Mouse (Mus musculus) neural tube, embryonic 11.5 days (tissue): ENCODE measurements around the gene Pfas. TPM values are rescaled to one million over a fixed set of nuclear protein-coding genes. Genes with fewer than 3 reads are reported as not detected.

Experiments
- ATAC-seq: fragments of 200-750 bp; cut with Nextera tagmentation; 2 replicates; pipeline ENCODE4 v1.8.0; 2017; ENCODE audit warnings: moderate number of reproducible peaks, mild to moderate bottlenecking, moderate TSS enrichment, moderate library complexity; ENCODE audit not compliant: insufficient read depth, low FRiP score, low TSS enrichment
- DNase-seq: peaks from one replicate; pipeline ENCODE4 v3.0.0-alpha.2; 2015; ENCODE audit warnings: low spot score
- H3K27ac ChIP-seq: fragments of 300-500 bp; sonication (generic); 2 replicates; pipeline ENCODE4 v1.5.1; 2014; ENCODE audit warnings: low read depth, mild to moderate bottlenecking, low read length
- H3K27me3 ChIP-seq: fragments of 300-500 bp; sonication (generic); 2 replicates; pipeline ENCODE4 v1.6.1; 2014; ENCODE audit warnings: mild to moderate bottlenecking, low read length, mixed read lengths; ENCODE audit not compliant: control insufficient read depth, insufficient read depth
- H3K36me3 ChIP-seq: fragments of 300-500 bp; sonication (generic); 2 replicates; pipeline ENCODE4 v1.6.1; 2014; ENCODE audit warnings: mild to moderate bottlenecking, low read length, moderate library complexity, mixed read lengths; ENCODE audit not compliant: control insufficient read depth, insufficient read depth
- H3K4me1 ChIP-seq: fragments of 300-500 bp; sonication (generic); 2 replicates; pipeline ENCODE4 v1.6.1; 2014; ENCODE audit warnings: low read length, mixed read lengths; ENCODE audit not compliant: control insufficient read depth, insufficient read depth
- H3K4me2 ChIP-seq: fragments of 300-500 bp; sonication (generic); 2 replicates; pipeline ENCODE4 v1.6.1; 2014; ENCODE audit warnings: low read depth, mild to moderate bottlenecking, moderate library complexity
- H3K4me3 ChIP-seq: fragments of 300-500 bp; sonication (generic); 2 replicates; pipeline ENCODE4 v1.5.1; 2014; ENCODE audit warnings: low read depth, low read length
- H3K9ac ChIP-seq: fragments of 300-500 bp; sonication (generic); 2 replicates; pipeline ENCODE4 v1.6.1; 2014; ENCODE audit warnings: mild to moderate bottlenecking, low read length
- H3K9me3 ChIP-seq: fragments of 300-500 bp; sonication (generic); 2 replicates; pipeline ENCODE4 v1.6.1; 2016; ENCODE audit warnings: low read length; ENCODE audit not compliant: control insufficient read depth
- WGBS: fragments of 180-500 bp; shearing (Covaris S2); extraction: QIAGEN DNeasy Blood & Tissue Kit; methylation state at CpG from one replicate; pipeline ENCODE4 v1.1.7; 2014; 5-methylcytosine and 5-hydroxymethylcytosine counted together
- polyA plus RNA-seq: library from polyadenylated mRNA; unstranded; fragments of >200 nt; fragmentation: Nextera tagmentation; extraction: Ambion mirVana; gene quantifications from 2 replicates; pipeline ENCODE4 v1.2.1, GENCODE M21; 2014

The Pfas gene
- 30.7 and 34.9 TPM in 2 replicates for polyA plus RNA-seq

DNA sequence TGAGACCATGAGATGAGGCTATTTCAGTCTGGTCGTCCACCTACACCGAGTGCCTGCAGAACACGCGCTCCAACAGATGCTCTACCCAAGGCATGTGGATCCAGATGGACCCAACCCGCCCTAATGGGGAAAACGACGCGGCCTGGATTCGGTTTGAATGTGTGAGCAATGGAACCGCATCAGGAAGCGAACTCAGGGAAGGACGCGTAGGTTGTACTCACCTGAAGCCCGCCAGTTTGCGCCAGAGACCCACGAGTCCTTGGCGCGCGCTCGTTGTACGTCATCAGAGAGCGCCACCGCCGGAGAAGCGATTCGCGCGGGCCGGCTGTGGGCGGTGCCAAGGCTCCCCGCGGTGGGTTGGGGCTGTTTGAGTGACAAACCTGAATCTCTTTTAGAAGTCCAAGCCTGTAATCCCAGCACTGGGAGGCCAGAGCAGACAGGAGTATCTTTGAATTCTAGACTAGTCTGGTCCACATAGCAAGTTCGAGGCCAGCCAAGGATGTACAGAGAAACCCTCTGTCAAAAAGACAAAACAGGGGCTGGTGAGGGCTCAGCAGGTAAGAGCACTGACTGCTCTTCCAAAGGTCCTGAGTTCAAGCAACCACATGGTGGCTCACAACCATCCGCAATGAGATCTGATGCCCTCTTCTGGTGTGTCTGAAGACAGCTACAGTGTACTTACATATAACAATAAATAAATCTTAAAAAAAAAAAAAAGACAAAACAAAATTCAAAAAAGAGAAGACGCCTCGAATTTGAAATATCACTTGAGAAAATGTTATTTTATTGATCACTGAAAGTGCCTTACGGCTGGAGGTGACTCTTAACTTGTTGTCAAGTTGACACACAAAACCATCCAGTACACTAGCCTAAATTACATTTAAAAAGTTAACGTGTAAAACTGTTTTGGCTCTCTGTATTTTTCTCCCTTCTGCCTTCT is at the start of gene Pfas:
Gene Pfas, minus strand, starts transcription at position 279 of the 940 bp plus-strand sequence.
- Histone ChIP-seq H3K4me3 (peak within 1 kb of the TSS; percentile 71), H3K4me2 (peak within 1 kb of the TSS; percentile 47), H3K9me3 (no peaks in the 10 kb centered on the region), H3K36me3 (no peaks in the 10 kb centered on the region), H3K27me3 (no peaks in the 10 kb centered on the region), H3K27ac (no peak within 1 kb of the TSS), H3K9ac (peak within 1 kb of the TSS; percentile 70), H3K4me1 (peaks cover 8% of the 10 kb centered on the region; the same call in 1 of the 2 replicates)
- WGBS: 9% methylated on average over 38 of the region's 38 CpGs
- peak; percentile 95 for DNase-seq
- peak; percentile 68; the same call in 1 of the 2 replicates for ATAC-seq

DNA sequence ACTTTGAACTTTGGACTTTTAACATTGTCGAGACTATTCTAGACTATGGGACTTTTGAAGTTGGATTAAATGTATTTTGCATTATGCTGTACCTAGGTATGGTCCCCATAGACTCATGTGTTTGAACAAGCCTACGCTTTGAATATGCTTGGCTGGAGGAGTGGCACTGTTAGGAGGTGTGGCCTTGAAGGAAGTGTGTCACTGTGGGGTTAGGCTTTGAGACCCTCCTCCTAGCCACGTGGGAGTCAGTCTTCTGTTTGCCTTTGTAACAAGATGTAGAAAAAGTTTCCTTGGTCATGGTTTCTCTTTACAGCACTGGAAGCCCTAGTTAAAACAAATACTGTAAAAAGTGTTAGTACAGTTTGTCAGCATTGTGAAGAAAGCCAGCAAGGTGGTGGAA is 45.6 kb upstream of the Pfas start:
- WGBS: 83% methylated on average over 3 of the region's 3 CpGs
- no peaks in the 10 kb centered on the region for H3K27me3 ChIP-seq
- no peak overlapping the region for H3K4me2 ChIP-seq
- no peak for DNase-seq
- no peak for ATAC-seq
- H3K9me3 ChIP-seq: no peaks in the 10 kb centered on the region
- H3K36me3 ChIP-seq: peaks cover 9% of the 10 kb centered on the region
- no peak overlapping the region for H3K27ac ChIP-seq
- H3K9ac ChIP-seq: no peak overlapping the region
- H3K4me1 ChIP-seq: peaks cover 7% of the 10 kb centered on the region
- H3K4me3 ChIP-seq: no peak overlapping the region

DNA sequence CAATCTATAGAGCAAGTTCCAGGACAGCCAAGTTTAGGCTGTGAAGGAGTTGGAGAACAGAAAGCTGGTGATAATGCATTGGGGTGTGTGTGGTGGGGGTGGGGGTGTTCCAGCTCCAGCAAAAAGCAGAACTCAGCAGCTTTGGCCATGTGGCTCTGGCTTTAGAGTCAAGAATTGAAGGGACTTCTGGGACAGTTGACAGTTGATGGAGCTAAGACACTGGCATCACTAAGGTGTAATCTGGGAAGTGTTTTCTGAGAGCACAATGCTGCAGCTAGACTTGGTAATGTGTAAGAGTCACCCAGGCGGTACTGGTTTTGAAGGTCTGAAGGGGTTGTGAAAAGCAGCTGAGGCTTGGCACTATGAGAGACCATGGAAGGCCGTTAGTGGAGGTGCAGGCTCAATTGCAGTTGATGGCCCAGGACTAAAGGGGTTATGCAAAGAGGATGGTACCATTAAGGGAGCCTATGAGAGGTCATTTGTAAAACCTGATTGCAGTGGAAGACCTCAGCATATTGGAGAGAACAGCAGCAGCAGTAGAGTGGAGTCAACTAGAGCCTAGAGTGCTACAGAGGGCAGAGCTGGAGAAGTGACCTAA is 44.7 kb upstream of the Pfas start:
- H3K27ac ChIP-seq: no peak overlapping the region
- H3K9ac ChIP-seq: no peak overlapping the region
- H3K4me3 ChIP-seq: no peak overlapping the region
- ATAC-seq (no peak), DNase-seq (no peak)
- H3K36me3 ChIP-seq: peaks cover 18% of the 10 kb centered on the region
- WGBS: 71% methylated on average over 2 of the region's 2 CpGs
- no peaks in the 10 kb centered on the region for H3K9me3 ChIP-seq
- no peak overlapping the region for H3K4me2 ChIP-seq
- no peaks in the 10 kb centered on the region for H3K27me3 ChIP-seq
- no peaks in the 10 kb centered on the region for H3K4me1 ChIP-seq

DNA sequence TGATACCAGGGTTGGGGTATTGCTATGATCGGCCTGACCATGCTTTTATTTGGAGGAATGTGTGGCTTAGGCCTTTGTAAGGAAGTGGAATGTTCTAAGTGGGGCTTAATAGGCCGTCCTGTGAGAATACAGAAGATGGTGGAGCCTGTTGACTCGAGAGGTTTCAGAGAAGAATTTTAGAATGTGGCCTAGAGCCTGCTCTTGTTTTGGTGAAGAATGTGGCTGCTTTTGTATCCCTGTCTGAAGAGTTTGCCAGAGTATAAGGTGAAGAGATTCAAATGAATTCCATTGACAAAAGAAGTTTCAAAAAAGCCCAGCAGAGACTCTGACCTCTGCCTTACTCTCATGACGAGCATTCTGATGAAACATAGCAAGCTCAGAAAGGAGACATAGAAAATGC is 43.5 kb upstream of the Pfas start:
- Histone ChIP-seq H3K4me3 (no peak overlapping the region), H3K4me2 (no peak overlapping the region), H3K27me3 (no peaks in the 10 kb centered on the region), H3K9me3 (no peaks in the 10 kb centered on the region), H3K4me1 (0 out of 2 replicates have a peak, but pooled peaks cover 1% of the 10 kb centered on the region), H3K9ac (no peak overlapping the region), H3K36me3 (peaks cover 19% of the 10 kb centered on the region), H3K27ac (no peak overlapping the region)
- WGBS: 89% methylated on average over 4 of the region's 4 CpGs
- no peak for DNase-seq
- ATAC-seq: no peak

DNA sequence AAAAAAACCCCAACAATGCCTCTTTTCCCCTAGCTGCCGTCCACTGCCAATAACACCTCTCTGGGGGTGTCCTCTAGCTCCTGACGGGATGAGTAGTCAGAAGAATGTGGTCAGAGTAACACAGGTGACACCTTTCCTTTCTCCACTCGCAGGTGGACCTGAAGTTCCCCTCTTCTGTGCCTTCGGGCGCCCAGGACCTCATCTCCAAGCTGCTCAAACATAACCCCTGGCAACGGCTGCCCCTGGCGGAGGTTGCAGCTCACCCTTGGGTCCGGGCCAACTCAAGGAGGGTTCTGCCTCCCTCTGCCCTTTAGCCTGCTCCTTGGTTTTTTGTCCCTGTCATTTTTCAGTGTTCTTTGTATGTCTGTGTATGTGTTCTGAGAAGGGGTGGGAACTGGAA is 42.5 kb upstream of the Pfas start:
- Histone ChIP-seq H3K36me3 (peaks cover 19% of the 10 kb centered on the region), H3K27me3 (no peaks in the 10 kb centered on the region), H3K27ac (no peak overlapping the region), H3K4me2 (no peak overlapping the region), H3K9me3 (no peaks in the 10 kb centered on the region), H3K4me1 (0 out of 2 replicates have a peak, but pooled peaks cover 3% of the 10 kb centered on the region), H3K4me3 (no peak overlapping the region), H3K9ac (no peak overlapping the region)
- 85% methylated on average over 8 of the region's 8 CpGs for WGBS
- DNase-seq (no peak), ATAC-seq (no peak)

DNA sequence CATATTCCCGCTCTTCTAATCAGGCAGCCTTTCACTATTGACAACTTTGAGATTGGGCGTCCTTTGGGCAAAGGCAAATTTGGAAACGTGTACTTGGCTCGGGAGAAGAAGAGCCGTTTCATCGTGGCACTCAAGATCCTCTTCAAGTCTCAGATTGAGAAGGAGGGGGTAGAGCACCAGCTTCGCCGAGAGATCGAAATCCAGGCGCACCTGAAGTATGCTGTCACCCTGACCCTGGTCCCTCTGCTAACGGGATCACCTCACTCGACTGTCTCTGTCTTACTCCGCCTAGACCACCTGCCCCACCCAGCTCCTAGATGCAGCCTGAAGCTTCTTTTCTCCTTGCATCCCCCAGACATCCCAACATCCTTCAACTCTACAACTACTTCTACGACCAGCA is 39.9 kb upstream of the Pfas start:
- Histone ChIP-seq H3K9ac (no peak overlapping the region), H3K27me3 (no peaks in the 10 kb centered on the region), H3K9me3 (no peaks in the 10 kb centered on the region), H3K36me3 (peaks cover 19% of the 10 kb centered on the region), H3K27ac (no peak overlapping the region), H3K4me1 (0 out of 2 replicates have a peak, but pooled peaks cover 3% of the 10 kb centered on the region), H3K4me3 (no peak overlapping the region), H3K4me2 (no peak overlapping the region)
- ATAC-seq (no peak), DNase-seq (no peak)
- 92% methylated on average over 14 of the region's 14 CpGs for WGBS

DNA sequence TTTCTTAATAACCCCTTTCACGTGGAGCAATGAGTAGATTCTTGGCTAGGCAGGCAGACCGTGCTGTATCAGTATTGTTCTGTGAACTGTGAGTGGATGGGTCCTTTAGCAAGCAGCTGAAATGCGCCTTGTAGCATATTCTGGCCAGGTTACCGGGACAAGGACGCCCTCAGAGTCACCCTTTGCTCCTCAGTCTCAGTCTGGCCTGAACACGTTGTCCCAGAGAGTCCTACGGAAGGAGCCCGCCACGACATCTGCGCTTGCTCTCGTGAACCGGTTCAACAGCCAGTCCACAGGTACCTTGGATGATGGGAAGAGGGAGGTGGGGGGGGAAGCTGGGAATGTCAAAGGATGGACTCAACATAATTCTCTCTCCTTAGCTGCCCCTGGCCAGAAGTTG is 39.3 kb upstream of the Pfas start:
- peak overlapping the region; percentile 63; the same call in 1 of the 2 replicates for H3K4me2 ChIP-seq
- H3K36me3 ChIP-seq: peaks cover 19% of the 10 kb centered on the region
- 93% methylated on average over 12 of the region's 12 CpGs for WGBS
- H3K27ac ChIP-seq: no peak overlapping the region
- no peak overlapping the region for H3K9ac ChIP-seq
- no peak overlapping the region for H3K4me3 ChIP-seq
- H3K4me1 ChIP-seq: 0 out of 2 replicates have a peak, but pooled peaks cover 3% of the 10 kb centered on the region
- ATAC-seq: no peak
- DNase-seq: no peak
- H3K27me3 ChIP-seq: no peaks in the 10 kb centered on the region
- no peaks in the 10 kb centered on the region for H3K9me3 ChIP-seq

DNA sequence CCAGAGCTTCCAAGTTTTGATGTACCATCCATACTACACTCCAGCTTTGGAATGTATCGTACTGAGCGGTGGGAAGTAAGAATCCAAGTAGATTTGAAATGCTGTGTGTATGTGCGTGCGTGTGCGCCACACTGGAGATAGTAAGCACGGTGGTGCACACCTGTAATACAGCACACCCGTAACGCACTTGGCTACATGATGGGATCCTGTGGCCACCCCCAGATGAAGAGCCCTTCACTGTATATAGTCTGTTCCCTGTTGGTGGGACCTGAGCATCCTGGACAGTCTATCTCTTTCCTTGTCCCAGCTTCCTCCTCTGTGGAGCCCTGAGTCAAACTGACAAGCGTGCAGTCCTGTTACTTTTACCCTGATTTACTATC is 38.1 kb upstream of the Pfas start:
- H3K4me1 ChIP-seq: 0 out of 2 replicates have a peak, but pooled peaks cover 3% of the 10 kb centered on the region
- H3K4me3 ChIP-seq: peak overlapping the region; percentile 78
- DNase-seq: no peak
- no peaks in the 10 kb centered on the region for H3K27me3 ChIP-seq
- no peak overlapping the region for H3K27ac ChIP-seq
- no peak for ATAC-seq
- peak overlapping the region; percentile 63 for H3K4me2 ChIP-seq
- H3K36me3 ChIP-seq: peaks cover 17% of the 10 kb centered on the region
- 17% methylated on average over 9 of the region's 9 CpGs for WGBS
- peak overlapping the region; percentile 61 for H3K9ac ChIP-seq
- H3K9me3 ChIP-seq: no peaks in the 10 kb centered on the region
